Mouse (Mus musculus) spleen, adult 12 weeks (tissue): ENCODE results near the gene Sorbs2.

Experiments
- DNase-seq: peaks from one replicate; pipeline ENCODE4 v3.0.0; 2022; ENCODE audit warnings: low spot score

Sorbs2 gene

GRCm38 (mm10) chr8:45579714-45580543, 72.3 kb downstream of the Sorbs2 start:
- DNase-seq: no peak

GRCm38 (mm10) chr8:45580544-45580866, 72.9 kb downstream of the Sorbs2 start:
- no peak for DNase-seq

DNA sequence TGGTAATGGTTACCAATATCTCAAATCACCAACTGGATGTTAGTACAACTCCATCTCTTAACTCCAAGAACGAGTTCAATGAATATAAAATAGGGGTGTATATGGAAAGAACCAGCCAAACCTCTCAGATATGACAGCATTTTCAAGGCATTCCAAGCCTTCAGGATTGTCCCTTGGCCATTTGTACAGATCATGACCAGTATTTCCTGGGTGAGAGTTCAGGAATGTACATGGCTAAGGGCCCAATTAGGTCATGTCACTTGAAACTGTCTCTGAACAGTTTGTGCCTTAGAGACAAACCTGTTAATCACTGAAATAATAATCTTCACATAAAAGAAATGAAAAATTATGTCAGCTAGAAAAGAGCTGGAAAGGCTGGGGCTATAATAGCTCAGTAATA, 76.3 kb downstream of the Sorbs2 start:
- no peak for DNase-seq

DNA sequence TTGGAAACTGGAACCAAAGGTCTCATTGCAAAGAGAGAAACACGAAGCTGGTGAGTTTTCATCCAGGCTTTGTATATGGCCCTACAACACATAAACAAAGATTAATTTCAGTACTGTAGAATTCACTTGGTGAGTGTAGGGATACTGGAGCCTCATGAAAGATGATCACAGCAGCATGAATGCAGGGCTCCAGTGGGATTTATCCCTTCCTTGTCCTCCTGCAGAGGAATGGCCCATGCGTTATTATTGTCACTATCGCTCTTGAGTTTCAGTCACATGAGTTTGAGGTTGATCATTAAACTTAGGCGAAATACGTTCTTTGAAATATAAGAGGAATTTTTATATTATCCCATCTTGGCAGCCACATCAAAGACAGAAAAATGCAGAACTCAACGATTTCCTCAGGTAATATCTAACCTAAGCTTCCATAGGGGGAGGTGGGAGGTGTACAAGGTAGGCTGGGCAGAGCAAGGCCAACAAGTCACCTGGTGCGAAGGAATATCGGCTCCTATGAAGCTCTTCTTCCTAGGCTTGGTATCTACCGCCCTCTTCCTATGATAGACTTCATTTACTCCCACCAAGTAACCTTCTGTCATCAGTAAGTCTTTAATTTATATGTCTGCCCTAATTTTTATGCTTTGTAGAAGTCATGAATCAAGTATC, 76.9 kb downstream of the Sorbs2 start:
- DNase-seq: no peak

- no peak for DNase-seq
These were observed 77.6 kb downstream of the Sorbs2 start for GRCm38 (mm10) chr8:45585158-45585557.

- DNase-seq: no peak
These were observed 79.4 kb downstream of the Sorbs2 start for GRCm38 (mm10) chr8:45587011-45587410.

DNA sequence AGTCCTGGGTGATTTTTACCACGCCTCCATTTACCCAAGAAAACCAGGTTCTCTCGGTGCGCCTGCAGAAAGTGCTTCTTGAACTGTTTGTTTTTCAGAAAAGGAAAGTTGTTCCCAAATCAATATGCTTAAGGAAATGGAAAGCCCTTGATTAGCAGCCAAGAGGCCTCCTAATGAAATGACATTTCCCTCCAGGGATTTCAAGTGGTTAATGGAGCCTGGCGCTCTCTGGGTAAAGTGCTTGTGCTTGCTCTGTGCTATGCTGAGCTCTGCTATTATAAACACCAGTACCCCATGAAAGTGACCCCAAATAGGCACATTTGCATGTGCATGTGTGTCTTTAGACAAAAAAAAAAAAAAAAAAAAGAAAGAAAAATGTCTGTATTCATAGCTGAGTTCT, 84.3 kb downstream of the Sorbs2 start:
- no peak for DNase-seq

DNA sequence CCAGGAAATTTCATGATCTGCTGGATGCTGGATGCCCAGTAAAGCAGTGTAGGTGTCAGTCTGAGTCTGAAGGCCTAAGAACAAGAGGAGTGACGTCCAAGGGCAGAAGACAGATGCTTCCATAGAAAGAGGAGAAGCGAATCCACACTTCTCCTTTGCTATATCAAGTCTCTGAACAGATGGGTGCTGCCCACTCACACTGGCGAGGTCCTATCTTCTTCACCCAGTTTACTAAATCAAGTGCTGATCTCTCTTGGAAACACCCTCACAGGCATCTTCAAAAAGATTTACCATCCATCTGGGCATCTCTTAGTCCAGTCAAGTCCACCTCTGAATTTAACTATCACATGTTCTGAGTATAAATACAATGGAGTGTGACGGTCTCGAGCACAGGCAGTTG, 86.1 kb downstream of the Sorbs2 start:
- no peak for DNase-seq

DNA sequence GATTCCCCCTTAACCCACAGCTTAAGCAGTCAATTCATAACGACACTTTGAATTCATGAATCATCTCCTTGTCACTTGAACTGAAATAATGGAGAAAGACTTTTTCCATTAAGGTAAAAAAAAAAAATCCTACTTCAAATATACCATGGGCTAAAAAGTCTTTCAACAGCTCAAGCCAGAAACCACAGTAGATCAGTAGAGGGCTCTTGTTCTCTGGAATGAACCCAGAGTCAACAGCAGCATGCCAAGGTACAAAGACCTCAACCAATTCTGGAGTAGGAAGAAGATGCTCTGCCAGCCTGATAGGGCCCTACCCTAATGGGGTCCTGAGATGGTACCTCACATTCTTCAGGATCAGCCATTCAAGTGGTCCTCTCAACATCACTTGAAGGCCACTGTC, 88.4 kb downstream of the Sorbs2 start:
- DNase-seq: no peak

DNA sequence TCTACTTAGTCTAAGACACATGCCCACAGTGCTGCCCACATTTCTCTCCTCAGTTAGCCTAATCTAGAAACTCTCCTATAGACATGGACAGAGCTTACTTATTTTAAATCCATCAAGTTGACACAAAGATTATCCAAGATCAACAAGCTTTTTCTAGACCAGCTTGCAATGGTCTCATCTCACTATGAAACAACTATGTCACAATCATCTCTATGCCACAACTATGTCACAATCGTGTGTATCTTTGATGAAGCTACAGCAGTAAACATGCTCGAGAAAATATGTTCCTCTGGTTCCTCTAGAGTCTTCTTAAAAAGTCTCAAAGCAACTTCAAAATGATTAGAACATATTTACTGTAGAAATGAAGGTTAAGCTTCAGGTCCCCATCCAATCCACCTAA, 89.0 kb downstream of the Sorbs2 start:
- DNase-seq: no peak

DNA sequence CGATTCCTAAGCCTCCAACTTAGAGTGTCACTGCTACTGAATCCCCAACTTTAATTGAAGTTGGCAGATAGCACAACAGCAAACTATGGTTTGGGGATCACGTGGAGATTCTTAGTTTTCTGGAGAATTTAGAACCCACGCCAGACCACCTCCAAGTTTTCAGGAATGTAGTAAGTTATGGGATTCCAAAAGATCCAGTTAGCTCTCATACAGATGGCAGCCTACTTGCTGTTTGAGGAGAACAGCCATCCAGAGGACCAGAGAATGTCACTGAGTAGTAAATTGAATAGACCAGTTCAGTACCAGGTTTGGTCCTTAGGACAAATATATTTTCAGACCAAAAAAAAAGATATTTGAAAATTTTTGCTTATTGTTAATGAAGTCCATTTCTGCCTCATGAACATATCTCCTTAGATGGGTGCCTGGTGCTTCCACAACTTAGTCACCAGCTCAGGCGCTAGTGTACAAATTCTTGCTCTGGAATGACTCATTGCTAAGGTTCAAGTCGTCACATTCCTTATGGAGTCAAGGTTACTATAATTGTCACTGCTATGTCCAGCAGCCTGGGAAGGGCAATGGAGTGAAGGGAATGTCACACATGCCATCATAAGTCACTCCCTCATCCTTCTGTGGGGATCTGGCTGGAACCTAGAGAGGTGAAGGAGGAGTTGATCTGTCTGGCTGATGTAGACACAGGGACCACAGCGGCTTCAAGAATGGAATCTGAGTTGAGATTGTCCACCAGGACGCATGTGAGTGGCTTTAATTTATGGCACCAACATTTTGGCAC, 90.2 kb downstream of the Sorbs2 start:
- no peak for DNase-seq

GRCm38 (mm10) chr8:45598883-45599282, 91.3 kb downstream of the Sorbs2 start:
- no peak for DNase-seq

DNA sequence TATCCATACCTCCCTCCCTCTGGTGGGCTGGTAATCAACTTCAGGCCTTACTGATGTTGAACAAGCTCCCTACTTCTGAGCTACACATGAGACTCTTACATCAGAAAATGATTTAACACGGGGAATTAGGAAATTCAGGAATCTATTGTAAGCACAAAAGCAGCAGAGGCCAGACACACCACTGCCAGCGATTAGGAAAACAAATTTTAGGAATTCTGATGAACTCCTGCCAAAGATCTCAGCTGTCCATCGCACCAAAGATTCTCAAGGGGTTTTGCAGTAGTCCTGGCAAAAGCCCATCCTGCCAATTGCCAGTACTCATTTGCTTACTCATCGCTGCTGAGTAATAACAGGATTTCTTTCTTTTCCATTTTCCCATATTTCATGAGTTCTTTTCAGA, 94.4 kb downstream of the Sorbs2 start:
- no peak for DNase-seq

DNA sequence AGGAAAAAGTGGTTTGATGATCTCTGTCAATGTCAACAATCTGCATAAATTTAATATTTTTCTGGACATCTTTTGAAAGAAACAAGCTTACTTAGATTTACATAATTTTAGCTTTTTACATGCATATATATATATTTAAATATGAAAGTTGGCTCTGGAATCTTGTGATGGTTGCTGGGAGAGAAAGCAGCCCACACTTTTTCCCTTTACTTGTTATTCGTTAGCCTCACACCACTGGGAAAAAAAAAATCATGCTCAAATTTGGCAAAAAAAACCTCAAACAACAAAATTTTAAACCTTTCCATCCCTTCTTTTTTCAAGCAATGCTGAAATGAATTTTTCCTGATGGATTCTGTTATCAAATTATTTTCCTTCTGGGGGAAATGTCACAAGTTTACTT, 97.8 kb downstream of the Sorbs2 start:
- DNase-seq: no peak

- no peak for DNase-seq
These were observed 99.4 kb downstream of the Sorbs2 start for GRCm38 (mm10) chr8:45607012-45607411.

DNA sequence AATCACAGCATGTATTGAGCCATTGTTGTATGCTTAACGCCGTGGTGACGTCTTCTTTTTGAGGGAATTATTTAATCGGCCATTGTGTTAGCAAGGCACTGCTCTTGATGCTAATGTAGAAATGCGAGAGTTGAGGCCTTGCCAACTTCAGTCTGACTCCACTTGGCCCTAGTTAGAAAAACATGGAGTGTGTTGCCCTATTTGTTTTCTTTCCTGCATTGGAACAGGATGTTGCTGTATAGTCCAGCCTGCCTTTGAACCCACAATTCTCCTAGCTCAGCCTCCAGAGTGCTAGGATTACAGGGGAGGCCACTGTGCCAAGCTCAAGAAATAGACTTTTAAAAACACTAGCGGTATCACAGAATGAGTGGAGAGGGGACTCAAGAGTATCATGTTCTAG, 100.8 kb downstream of the Sorbs2 start:
- DNase-seq: no peak

DNA sequence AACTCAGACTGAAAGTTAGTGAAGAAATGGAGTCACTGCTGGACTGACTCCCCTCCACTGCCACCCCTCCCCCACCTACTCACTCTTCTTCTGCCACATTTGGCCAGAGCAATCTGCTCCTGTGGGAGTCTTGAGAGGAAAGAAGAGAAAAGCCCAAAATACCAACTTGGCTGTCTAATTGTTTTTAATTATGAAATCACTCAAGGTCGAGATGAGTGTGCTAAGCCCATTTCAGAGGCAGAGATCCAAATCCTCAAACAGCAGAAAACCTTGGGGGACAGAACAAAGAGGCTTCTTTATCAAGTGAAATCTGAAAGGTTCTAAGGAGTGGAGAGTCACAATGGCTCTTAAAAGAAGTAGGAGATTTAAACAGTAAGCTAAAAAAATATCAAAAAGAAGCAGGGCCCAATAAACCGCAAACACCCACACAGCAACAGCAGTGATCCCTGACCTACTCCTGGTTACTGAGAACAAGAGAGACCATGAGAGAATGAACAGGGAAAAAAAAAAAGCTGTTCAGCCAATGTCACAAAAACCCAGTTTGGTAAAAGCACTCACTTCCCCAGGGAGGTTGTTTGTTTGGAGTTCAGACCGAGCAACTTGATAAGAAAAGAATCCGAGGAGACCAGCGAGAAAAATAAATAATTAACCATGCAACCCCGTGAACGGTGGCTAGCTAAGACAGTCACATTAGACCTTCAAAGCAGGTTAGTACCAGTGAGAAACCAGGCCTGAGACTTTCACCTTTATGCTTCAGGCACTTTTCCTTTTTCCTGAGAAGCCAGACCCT, 103.0 kb downstream of the Sorbs2 start:
- DNase-seq: no peak

DNA sequence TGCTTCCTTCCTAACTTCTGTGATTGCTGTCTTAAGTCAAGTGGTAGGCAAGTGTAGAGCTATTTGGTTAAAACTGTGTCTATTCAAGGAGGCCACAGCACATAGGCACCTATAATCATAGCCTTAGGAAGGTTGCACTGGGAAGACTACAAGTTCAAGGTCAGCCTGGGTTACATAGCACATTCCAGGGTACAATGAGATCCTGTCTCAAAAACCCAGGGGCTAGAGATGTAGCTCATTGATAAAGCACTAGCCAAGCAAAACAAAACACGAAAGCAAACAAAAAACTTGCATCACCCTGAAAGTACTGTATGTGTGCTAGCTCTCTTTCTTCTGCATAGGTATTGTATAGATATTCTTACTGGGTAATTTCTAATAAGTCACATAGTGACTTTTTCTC, 103.7 kb downstream of the Sorbs2 start:
- no peak for DNase-seq

DNA sequence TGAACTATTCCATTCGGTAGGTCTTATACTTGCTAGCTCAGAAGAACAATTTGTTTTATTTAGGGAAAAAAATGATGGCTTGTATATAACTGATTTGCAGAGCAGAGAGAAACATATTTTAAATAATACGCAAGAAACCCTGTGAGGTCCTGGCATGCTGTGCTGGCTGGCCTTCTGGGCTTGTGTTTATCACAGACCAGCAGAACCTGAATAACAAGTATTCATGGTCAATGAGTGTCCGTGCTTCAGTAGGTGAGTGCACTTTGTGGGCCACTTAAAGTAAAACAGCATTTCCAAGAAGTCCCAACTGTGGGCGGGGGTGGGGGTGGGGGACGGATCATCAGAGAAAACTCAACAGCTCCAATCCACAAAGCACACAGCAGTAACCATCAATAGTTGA, 107.0 kb downstream of the Sorbs2 start:
- DNase-seq: no peak

GRCm38 (mm10) chr8:45615050-45615449, 107.5 kb downstream of the Sorbs2 start:
- DNase-seq: no peak

DNA sequence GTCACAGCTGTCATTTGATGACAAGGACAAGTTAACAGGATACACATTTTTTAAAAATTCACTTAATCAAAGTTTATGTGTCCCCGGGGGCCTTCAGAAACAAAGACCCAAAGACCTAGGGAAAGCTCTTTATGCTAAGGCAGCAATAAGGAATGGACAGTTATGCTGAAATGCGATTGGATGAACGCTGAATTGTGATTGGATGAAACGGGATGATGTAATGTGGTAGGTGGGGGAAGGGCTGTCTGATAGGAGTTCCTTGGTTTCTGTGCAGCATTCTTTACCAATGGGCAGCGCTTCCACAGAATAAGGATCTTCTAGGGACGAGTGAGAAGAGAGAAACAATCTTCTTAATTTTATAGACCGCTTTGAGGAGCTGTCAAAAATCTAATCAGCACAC, 108.0 kb downstream of the Sorbs2 start:
- DNase-seq: no peak

DNA sequence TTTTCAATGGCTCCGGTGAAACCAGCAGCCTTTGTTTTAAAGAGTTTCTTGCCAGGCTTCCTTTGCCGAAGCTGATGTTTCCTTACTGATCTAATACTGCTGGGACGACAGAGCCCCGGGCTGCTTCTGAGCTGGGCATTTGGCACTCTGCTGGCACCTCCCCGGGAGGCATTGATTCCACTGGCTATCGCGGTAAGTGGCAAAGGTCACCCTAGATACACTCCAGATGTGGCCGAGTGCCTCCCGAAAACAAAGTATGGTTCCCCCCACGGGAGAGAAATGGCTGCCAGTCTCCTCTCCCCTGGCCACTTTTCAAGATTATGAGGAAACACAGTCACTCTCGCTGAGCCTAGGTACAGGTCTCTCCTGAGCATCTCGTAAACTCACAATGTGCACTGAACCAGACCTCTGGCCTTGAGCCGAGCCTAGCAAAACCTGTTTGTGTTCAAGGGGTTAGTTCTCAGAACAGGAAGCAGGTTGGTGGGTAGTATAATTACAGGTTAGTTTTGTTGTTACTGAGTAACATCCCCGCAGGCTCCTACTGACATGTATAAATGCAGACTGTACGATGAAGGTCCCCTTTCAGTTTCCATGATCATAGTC, 114.1 kb downstream of the Sorbs2 start:
- DNase-seq: no peak
